Mouse (Mus musculus) A20 (cell line): ENCODE data around the gene Cdh5.
"Not testable (repeated sequence)": the region's sequence is repeated elsewhere in the genome, so short reads cannot be mapped to it uniquely, and the experiment has no call there.

ENCODE experiments used
- DNase-seq: peaks from one replicate; pipeline ENCODE4 v3.0.0-alpha.2; 2011; ENCODE audit warnings: low read depth, low spot score

Gene Cdh5

DNA sequence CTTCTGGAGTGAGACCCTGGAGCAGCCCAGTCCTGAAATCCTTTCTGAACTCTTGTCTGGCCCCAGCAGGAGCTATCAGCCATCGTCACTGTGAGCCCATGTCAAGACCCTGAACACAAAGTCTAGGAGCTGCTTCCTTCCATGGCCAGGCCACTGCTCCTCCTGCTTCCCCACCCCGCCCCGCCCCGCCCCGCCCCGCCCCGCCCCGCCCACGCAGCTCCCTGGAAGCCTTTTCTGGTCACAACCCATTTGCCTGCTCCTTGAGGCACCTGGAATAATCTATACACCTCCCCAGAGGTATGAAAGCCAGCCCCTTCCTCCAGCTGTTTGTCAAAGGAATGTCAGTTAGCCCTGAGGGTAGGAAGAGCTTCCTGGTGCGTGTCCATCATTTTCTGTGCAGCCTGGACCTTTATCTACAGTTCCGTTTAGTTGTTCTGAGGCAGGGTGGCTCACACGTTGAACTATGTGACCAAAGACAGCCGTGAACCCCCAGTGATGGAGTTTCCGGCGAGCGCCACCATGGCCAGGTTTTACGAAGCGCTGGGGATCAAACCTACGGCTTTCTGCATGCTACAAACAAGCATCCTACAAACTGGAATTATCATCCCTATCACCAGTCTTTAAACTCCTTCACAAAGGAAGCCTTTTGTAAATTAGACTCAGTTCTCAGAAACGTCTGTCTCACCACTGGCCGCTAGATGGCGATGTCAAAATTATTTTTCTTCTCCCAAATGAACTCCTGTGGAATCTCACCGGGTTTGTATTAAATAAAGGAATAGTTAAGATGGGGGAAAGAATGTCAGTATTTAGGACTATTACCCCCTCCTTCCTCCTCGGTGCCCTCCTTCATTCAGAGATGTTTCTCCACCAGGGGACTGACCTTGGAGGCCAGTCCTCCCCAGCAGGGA lies 10.2 kb upstream of the Cdh5 start:
- peak; percentile 65 for DNase-seq

GRCm38 (mm10) chr8:104093336-104093735 lies 8.1 kb upstream of the Cdh5 start:
- DNase-seq = no peak

DNA sequence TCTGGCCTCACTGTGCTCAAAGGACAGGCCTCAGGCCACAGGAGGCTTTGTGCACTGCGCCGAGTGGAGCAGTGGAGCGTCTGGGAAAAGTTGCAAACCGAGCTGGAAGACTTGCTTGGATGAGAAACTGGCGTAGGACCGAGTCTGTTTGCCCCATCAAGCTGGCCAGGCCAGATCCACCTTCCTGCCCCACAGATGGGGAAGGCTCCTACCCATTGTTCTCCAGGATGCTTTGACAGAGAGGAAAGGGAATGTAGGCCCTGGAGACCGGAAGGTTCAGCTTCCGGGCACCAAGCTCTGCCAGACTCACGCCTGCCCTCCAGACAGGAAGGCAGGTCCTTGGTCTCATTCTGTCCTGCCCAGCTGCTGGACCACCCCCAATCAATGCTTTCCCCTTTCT lies 5.8 kb upstream of the Cdh5 start:
- DNase-seq = no peak

GRCm38 (mm10) chr8:104096644-104097043 lies 4.8 kb upstream of the Cdh5 start:
- DNase-seq = no peak

DNA sequence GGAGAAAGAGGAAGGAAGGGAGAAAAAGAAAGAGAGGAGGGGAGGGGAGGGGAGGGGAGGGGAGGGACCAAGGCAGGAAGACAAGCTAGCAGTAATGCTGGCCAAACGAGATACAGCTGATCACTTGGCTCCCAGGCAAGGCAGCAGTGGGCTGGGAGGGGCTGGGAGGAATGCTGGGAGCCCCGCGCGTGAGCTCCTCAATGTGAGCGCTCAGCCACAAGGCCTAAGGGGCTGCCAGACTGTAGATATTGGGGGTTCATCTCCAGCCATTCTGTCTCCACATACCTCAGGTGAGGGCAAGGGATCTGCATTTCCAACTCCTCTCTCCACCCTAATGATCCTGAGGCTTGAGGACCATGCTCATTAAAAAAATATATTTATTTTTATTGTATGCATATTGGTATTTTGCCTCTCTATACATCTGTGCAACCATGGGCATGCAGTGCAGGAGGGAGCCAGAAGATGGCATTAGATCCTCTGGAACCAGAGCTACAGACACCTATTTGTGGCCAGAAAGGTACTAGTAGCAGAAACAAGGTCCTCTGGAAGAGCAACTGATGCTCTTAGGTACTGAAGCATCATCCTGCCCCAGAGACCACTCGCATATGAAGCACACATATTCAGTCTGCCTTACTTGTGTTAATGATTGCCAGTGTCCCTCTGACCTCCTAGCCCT lies 2.6 kb upstream of the Cdh5 start:
- peak; percentile 68 for DNase-seq

DNA sequence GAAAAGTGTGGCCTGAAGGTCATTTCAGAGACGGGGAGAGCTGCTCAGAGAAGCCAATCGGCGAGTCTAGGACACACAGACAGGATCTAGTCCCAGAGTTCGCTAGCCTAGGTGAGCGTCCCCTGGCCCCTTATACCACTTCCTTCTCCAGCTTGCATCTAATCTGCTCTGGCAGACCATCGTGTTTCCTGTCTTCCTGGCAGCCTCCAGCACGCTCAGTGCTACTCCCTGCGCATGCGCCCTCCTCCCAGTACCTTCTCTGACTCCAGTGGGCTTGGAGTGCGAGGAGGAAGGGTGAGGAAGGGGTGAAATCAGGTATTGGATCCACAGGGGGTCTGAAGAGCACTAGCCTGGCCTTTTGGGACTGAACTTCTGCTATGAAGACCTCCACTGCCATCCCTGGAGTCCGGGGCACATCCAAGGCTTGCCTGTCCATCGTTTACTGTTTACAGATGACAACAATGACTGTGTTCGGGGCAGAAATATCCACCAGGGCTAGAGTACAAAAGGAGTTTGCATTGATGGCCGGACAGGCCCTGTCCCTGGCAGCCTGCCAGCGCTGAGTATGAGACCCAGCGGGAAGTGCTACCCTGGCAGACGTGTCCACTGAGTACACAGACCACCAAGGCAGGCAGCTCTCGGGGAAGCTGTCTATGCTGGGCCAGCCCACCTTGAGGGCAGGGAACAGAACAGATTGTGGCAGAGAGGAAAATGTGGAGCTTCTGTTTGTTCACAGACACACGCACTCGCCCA lies 1.9 kb upstream of the Cdh5 start:
- peak; percentile 57 for DNase-seq

- not testable (repeated sequence) for DNase-seq
These were observed 701 bp upstream of the Cdh5 start for GRCm38 (mm10) chr8:104100724-104101123.

GRCm38 (mm10) chr8:104103462-104103861 lies 2.0 kb downstream of the Cdh5 start:
- no peak for DNase-seq

DNA sequence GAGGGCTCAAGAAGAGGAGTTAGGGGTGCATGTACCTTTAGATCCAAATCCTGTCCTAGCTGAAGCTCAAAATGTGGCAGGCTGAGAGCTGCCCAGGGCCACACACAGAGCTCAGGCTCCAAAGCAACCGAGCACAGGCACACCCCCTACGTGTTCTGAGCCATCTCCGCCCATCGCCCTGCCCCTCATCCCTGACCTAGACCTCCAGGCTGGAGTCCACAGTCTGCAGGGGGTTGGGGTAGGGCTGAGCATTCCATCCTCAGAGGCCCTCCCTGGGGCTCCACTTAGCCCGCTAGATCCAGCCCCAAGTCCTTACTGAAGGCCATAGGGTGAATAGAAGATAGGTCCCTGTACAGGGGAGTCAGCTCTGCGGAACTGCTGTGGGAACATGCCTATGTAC lies 4.3 kb downstream of the Cdh5 start:
- DNase-seq = no peak

DNA sequence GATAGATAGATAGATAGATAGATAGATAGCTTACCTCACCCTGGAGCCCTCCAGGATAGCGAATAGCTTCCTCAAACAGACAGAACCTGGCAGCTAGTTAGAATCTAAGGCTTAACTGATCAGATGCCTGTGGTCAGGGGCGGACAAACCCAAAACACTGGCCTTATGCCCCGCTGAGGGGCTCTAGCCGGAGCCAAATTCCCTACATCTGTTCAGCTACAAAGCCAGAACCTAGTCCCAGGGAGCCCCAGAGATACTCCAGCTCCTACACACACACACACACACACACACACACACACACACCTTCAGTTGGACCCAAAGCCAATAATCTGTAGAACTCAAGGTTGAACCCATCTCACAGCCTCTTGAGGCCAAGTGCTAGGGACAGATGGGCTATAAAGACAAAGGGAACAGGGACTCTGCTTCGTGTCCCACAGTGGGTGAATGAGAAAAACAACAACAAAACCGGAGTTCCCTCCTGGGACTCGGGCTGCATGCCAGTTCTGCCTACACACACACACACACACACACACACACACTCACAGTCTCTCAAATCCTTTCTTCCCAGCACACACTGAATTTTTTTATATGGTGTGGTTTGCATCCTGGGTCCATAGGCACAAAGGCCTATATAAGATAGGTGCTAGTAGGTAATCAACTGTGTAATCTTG lies 5.0 kb downstream of the Cdh5 start:
- no peak for DNase-seq

DNA sequence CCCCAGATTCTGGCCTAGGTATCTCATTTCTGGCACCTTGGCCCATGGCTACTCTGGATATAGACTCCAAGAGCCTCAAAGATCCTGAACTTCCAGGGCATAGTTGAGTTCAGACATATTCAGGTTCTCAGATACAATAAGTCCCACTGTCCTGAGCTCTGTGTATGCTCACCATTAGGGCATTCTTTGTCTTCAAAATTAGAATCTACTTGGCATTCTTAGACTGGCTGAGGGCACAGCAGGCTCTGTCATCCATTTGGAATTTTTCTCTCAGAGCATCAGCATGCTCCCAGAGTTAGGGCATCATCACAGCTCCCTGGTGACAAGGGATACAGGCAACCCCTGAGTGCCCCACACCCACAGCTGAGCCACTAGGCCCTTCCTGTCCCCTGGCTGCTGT lies 5.7 kb downstream of the Cdh5 start:
- DNase-seq = no peak

- DNase-seq = no peak
These were observed 6.6 kb downstream of the Cdh5 start for GRCm38 (mm10) chr8:104108048-104108447.

DNA sequence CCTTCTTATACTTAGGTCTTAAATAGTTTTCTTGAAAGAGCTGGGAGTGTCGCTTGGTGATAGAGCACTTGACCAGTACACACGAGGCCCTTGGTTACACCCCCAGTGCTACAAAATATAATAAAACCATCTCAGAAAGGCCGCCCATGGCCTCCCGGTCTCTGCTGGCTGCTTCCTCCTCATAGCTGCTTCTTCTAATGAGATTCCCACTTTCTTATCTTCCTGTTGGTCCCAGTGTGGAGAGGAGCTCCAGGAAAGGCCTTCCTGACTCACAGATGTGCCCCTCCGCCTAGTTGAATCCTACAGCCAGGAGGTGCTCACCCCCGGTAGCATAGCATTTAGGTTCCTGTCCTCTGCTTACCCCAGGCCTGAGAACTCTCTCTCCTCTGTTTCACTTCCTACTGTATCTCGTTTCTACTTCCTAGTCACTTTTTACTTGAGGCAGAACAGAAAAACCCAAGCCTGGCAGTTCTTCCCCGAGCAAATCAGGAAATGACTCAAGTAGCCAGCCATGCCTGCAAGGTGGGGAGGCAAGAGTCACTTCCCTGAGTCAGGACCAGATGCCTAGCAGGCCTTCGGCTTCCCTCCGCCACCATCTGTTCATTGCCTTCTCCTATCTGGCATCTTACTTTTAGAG lies 9.2 kb downstream of the Cdh5 start:
- peak; percentile 84 for DNase-seq

DNA sequence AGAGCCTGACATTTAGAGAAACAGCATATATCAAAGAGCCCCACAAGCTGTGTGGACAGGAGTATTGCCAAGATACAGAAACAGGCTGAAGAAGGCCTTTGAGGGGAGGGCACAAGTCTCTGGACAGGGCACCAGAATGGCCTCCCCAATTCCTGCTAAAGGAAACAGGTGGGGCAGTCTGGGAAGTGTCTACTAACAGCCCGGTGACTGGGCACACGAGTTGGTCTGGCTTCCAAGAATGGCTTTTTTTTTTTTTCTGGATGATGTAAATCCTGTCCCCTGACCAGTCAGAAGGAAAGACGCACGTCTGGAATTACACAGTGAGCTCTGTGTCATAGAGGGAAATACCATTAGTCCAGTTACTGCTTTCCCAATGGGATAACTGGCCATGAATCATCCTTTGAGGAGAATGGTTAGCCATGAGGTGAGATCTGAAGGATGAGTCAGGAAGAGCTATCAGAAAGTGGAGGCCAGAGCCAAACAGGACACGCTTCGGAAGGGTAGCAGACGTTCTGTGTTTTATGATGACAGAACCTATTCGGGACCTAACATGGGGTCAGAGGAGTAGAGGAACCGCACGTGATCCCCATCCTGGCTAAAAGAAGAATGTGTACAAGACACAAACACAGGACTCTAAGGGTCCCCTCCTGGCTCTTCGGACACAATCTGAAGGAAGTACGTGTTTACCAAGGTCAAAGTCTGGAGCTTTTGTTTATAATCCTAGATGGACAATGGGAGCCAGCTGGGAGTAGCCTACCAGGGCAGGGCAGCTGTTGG lies 20.4 kb downstream of the Cdh5 start:
- no peak for DNase-seq

DNA sequence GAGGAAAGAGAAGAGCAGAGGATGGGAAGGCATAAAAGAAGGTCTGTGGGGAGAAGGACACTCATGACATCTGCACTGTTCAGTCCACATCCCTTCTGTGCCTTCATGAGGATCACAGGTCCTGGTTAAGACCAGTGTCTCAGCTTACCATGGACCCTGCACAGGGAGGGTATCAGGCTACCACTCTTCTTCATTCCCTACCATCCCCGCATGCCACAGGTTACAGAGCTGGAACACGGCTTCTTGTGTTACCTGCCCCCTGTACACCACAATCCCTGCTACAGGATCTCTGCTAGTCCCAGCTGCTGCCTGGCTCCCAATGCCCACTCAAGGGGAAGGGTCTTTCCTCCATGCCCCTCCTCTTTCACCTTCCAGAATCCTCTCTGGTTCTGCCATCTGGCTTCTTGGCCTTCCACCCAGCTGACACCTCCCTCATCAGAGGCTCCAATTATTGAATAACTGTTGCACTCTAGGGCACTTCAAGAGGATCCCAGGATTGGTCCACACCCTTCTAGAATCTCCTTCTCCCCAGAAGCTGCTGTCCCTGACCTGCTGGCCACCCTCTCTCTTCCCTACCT lies 21.7 kb downstream of the Cdh5 start:
- no peak for DNase-seq

DNA sequence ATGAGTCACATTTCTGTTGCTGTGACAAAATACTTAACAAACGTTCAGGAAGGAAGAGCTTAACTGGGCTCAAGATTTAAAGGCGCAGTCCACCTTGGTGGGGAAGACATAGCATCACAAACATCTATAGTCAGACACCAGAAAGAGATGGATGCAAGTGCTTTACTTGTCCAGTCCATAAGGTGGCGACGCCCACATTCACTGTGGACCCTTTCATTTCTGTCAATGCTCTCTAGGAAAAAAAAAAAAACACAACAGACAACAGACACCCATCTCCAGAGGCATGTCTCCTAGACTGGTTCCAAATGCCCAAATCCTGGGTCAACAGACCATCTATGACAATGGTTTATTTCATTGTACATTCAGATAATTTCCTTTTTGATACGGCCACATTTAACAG lies 23.1 kb downstream of the Cdh5 start:
- DNase-seq = no peak

GRCm38 (mm10) chr8:104127160-104127883 lies 25.9 kb downstream of the Cdh5 start:
- DNase-seq = peak; percentile 90

DNA sequence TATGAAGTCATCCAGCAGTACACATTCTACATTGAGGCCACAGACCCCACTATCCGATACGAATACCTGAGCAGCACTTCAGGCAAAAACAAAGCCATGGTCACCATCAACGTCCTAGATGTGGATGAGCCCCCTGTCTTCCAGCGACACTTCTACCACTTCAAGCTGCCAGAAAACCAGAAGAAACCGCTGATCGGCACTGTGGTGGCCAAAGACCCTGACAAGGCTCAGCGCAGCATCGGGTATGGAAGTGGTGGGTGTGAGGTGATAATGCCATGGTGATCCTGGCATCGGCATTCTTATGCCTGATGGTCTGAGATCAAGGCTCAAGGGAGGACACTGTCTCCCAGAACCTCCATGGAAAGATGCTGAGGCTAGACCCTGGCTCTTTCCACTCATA lies 29.5 kb downstream of the Cdh5 start:
- no peak for DNase-seq

DNA sequence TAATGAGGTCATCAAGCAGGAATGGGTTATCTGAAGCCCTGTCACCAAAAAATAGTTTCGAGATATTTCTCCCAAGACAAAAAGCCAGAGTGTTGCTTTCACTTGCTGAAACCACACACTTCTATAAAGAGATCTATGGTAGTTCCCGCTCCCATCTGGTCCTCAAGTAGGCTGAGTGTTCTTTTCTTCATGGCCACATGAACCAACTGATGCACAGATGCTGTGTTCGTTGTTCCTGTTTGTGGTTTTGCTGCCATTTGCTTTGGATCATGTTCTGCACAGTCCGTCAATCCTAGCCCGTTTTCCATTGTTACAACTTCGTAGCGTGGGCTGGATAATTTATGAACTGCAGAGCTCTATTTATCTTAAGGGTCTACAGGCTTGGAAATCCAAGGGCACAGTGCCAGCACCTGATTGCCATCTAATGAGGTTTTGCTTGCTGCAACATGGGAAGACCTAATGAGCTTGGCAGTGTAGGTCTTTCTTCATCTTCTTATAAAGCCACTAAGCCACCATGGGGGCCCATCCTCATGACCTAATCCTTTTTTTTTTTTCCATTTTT lies 30.1 kb downstream of the Cdh5 start:
- no peak for DNase-seq
